Mouse (Mus musculus): ENCODE measurements around the gene Rnf207.
A peak's percentile ranks its signal among the peaks of the same experiment; 100 is the strongest.

Gene Rnf207

DNA sequence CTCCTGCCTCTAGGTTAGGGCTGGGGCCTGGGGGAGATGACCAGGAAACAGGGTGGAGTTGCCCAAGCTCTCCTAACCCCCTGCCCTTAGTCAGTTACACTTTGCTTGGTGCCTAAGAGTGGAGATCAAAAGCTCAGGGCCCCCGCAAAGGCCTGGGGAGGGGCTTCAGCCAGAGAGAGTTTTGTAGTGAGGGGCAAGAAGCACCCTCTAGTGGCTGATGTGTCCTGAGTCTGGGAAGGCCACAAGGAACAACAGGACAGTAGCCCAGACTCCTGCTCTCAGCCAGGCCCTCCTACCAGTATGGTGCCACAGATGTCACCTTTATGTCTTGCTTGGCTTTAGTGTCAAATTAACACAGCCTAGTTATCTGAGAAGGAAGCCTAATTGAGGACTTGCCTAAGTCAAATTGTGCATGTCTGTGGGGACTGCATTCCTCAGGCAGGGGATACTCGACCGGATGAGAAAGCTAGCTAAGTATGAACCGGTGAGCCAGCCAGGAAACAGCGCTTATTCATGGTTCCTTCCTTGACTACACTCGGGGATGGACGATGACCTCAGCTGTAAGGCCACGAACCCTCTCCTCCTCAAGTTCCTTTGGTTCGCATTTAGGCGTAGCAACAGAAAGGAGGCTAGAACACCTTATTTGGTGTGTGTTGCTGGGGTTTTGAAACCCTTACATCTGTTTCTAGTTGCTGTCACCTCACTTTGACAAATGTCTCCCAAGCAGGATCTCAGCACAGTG, 24.4 kb downstream of the Rnf207 start:
- DNase-seq (ENCODE audit: low spot score): no peak

GRCm38 (mm10) chr4:152292102-152292765, 26.6 kb downstream of the Rnf207 start:
- no peak for DNase-seq (ENCODE audit: low spot score)

DNA sequence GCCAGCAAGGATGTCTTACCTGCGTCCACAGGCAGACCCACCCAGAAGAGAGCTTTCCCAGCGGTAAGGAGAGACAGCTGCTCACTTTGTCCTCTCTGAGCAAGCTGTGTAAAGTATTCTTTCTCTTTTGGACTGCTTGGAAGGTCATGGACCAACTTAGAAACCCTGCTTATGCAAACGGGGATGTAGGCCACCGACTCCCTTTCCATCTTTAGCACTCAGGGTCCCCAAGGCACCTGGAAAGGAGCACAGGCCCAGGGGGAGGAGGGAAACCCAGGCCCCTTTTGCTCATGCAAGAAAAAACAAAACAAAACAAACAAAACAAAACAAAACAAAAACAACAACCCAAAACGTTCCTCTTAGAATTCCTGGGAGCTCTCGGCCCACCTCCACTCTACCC, 27.2 kb downstream of the Rnf207 start, which contains the start of gene Hes3:
Gene Hes3, minus strand, starts transcription at position 101 of the 400 bp plus-strand sequence.
- DNase-seq (ENCODE audit: low spot score): no peak

- no peak for DNase-seq (ENCODE audit: low spot score)
Measured at GRCm38 (mm10) chr4:152290991-152291390, 27.8 kb downstream of the Rnf207 start.

DNA sequence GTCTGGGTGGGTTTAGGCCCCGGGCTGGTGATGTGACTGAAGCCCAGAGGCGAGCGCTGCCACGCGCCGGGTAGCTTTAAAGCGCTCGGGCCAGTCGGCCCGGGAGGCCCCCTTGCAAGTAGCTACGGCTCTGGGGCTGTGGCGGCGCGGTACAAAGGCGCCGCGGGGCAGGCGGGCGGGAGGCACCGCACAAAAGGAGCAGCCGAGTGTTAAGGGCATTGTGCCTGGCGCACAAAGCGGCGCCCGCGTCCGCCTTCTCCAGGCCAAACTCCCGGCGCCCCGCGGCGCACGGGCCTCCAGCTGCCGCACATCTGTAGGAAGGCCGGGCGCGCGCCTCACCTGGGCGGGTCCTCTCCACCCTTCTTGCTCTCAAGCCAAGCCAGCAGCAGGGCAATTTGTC, 28.4 kb downstream of the Rnf207 start:
- no peak for DNase-seq (ENCODE audit: low spot score)

- no peak for DNase-seq (ENCODE audit: low spot score)
Measured at GRCm38 (mm10) chr4:152288398-152288945, 30.3 kb downstream of the Rnf207 start.

GRCm38 (mm10) chr4:152287317-152288120, 31.3 kb downstream of the Rnf207 start:
- DNase-seq (ENCODE audit: low spot score): no peak

GRCm38 (mm10) chr4:152286887-152287286, 31.9 kb downstream of the Rnf207 start:
- DNase-seq (ENCODE audit: low spot score): peak; percentile 64

GRCm38 (mm10) chr4:152286183-152286582, 32.6 kb downstream of the Rnf207 start:
- no peak for DNase-seq (ENCODE audit: low spot score)

DNA sequence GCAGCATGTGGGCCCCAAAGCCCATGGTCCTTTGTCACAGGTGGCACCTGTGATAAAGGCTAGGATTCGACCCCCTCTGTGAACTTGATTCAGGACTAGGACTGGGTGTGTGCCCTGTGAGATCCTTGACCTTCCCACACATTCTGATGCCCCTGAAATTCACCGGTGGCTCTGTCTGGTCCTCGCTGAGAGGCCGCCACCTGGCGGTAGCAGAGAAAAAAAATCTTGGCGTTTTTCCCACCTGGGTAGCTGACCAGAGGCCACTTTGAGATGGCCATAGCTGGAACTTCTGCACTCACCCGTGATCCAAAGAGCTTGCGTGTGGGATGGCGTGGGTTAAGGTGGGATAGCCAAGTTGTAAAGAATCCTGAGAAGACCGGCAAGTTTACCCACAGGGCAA, 33.3 kb downstream of the Rnf207 start:
- peak; percentile 56 for DNase-seq (ENCODE audit: low spot score)

GRCm38 (mm10) chr4:152283186-152283950, 35.4 kb downstream of the Rnf207 start:
- DNase-seq (ENCODE audit: low spot score): peak; percentile 79

GRCm38 (mm10) chr4:152282721-152283120, 36.1 kb downstream of the Rnf207 start:
- no peak for DNase-seq (ENCODE audit: low spot score)

GRCm38 (mm10) chr4:152281601-152282000, 37.2 kb downstream of the Rnf207 start:
- DNase-seq (ENCODE audit: low spot score): no peak

DNA sequence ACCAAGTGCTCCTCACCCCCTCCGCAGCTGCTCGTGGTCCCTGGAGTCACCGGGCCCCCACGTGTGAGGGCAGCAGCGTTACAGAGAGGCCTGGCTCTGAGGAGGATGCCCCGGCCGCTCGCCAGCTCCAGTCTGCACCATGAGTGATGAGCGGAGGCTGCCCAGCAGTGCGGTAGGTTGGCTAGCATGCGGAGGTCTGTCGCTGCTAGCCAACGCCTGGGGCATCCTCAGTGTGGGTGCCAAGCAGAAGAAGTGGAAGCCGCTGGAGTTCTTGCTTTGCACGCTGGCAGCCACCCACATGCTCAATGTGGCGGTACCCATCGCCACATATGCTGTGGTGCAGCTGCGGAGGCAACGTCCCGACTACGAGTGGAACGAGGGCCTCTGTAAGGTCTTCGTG, 39.8 kb downstream of the Rnf207 start:
- DNase-seq (ENCODE audit: low spot score): no peak

- DNase-seq (ENCODE audit: low spot score): no peak
Measured at GRCm38 (mm10) chr4:152277916-152278315, 40.9 kb downstream of the Rnf207 start.

DNA sequence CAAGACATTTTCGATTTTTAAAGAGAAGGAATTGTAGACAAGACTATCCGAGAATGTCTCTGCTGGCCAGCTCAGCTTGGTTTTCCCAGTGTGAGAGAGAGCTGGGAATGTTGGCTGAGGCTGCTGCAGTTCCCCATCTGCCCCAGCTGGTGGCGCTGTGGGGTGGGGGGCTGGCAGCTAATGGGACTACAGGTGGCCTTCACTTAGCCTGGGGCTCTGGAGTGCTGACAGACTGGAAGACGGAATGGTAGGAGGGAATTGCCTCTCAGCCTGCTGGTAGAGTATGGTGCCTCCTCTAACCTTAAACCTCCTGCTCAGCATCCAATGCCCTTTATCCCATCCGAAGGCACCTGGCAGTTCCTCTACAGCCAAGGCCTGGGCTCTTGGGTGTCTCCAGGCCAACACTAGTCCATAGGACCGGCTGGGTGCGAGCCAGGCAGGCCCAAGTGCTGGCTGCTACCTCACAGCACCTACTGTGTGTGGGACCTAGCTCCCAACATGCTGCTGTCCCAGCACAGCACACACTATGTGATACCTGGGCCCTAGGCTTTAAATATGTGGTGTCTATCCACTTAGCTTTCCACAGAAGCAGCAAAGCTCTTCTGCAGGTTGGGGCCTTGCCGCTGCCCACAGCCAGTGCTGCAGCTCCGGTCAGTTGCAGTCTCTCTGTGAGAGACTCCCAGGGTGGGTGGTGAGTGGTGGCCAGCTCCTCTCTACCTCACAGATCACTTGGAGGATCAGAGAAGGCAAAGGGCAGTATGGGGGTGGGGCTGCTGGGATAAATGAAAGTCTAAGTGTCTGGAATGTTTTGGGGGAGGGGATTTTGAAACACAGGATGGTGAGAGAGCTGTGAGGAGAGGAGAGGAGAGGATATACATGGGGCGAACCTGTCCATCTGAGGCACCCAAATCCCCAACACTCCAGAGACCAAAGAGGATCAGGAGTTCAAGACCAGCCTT, 42.1 kb downstream of the Rnf207 start:
- DNase-seq (ENCODE audit: low spot score): no peak

GRCm38 (mm10) chr4:152274681-152275131, 44.1 kb downstream of the Rnf207 start:
- no peak for DNase-seq (ENCODE audit: low spot score)

- peak; percentile 43 for DNase-seq (ENCODE audit: low spot score)
Measured at GRCm38 (mm10) chr4:152273621-152274236, 45.1 kb downstream of the Rnf207 start, which contains the start of gene Gpr153. Gpr153 (plus strand) TSS chr4:152274232.

DNA sequence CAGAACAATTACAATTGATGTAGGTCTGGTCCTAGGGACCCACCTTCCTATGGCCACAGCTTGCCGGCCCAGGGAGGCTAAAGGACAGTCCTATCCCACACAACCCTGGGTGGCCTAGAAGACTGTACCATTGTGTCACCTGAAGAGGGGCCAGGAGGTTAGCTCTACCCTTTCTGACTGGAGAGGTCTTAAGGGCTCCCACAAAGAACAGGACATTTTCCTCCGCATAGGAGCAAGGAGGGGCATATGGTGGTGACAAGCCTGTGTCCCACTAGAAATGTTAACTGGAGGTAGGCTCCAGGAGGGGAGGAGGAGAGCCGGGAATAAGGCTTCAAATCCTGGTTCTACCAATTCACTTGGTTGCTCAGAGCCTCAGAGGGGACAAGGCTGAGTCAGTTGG, 45.6 kb downstream of the Rnf207 start:
- DNase-seq (ENCODE audit: low spot score): no peak

Data from urinary bladder, postnatal 25 days (tissue).